8 mouse cellular contexts compared by ENCODE assay signal in genomic region chr1:143730899-143731298, GRCm38 (mm10). TPM values are rescaled to one million over a fixed set of nuclear protein-coding genes. Genes with fewer than 3 reads are reported as not detected.
A peak's percentile ranks its signal among the peaks of the same experiment; 100 is the strongest.
DNase-seq lines count a peak whose midpoint lies in the region; ATAC-seq and TF ChIP-seq lines count a peak whose summit lies in the region.

No protein-coding gene starts in this region.

- H3K36me3 ChIP-seq in liver, embryonic 16.5 days (ENCODE audit: control insufficient read depth, insufficient read depth): no peaks in the 10 kb centered on the region
- no peaks in the 10 kb centered on the region for H3K36me3 ChIP-seq in midbrain, embryonic 11.5 days (ENCODE audit: control insufficient read depth, insufficient read depth, low read length)

- H3K27me3 ChIP-seq in liver, embryonic 16.5 days (ENCODE audit: control insufficient read depth, insufficient read depth, low read depth, low read length): no peaks in the 10 kb centered on the region
- H3K27me3 ChIP-seq in midbrain, embryonic 11.5 days (ENCODE audit: control insufficient read depth, insufficient read depth, low read length): no peaks in the 10 kb centered on the region

- no peak for DNase-seq in gastrocnemius, adult 2 months
- DNase-seq in gastrocnemius, adult 18-20 months (ENCODE audit: low spot score): no peak
- DNase-seq in 416B (ENCODE audit: low read depth): peak; percentile 86
- DNase-seq in cerebellum, postnatal 25 days: no peak
- no peak for DNase-seq in frontal cortex, postnatal 10 days (ENCODE audit: low spot score in 2 of 2)
- no peak for DNase-seq in midbrain, embryonic 11.5 days (ENCODE audit: low spot score, missing footprints)

- no peaks in the 10 kb centered on the region for H3K9me3 ChIP-seq in liver, embryonic 16.5 days (replicated peaks; ENCODE audit: control insufficient read depth, low read length)
- H3K9me3 ChIP-seq in midbrain, embryonic 11.5 days (ENCODE audit: control insufficient read depth, low read length): no peaks in the 10 kb centered on the region

- peak; percentile 26; the same call in 1 of the 2 replicates for TF ChIP-seq CTCF in gastrocnemius, adult 2 months (IDR thresholded peaks at IDR 0.05)
- peak; percentile 56; the same call in 1 of the 2 replicates for TF ChIP-seq CTCF in bone marrow, adult 2 months (IDR thresholded peaks at IDR 0.05; ENCODE audit: control insufficient read depth, insufficient read depth, low read length)

- no peak overlapping the region for H3K27ac ChIP-seq in gastrocnemius, adult 2 months
- H3K27ac ChIP-seq in bone marrow, adult 2 months (ENCODE audit: control insufficient read depth, insufficient read depth, low read depth, low read length, poor library complexity): no peak overlapping the region
- no peak overlapping the region for H3K27ac ChIP-seq in liver, embryonic 16.5 days (ENCODE audit: low read length)
- no peak overlapping the region for H3K27ac ChIP-seq in midbrain, embryonic 11.5 days (ENCODE audit: low read depth, low read length)

- H3K4me3 ChIP-seq in gastrocnemius, adult 2 months: no peak overlapping the region
- no peak overlapping the region for H3K4me3 ChIP-seq in bone marrow, adult 2 months (replicated peaks; ENCODE audit: control insufficient read depth, low read depth, low read length)
- no peak overlapping the region for H3K4me3 ChIP-seq in liver, embryonic 16.5 days (ENCODE audit: low read depth, low read length)
- no peak overlapping the region for H3K4me3 ChIP-seq in midbrain, embryonic 11.5 days (ENCODE audit: low read depth, low read length)

- TF ChIP-seq POLR2A in bone marrow, adult 2 months (IDR thresholded peaks at IDR 0.05; ENCODE audit: borderline replicate concordance, control insufficient read depth, low read depth, low read length): no peak

- H3K9ac ChIP-seq in liver, embryonic 16.5 days (ENCODE audit: low read depth, low read length): no peak overlapping the region
- H3K9ac ChIP-seq in midbrain, embryonic 11.5 days (ENCODE audit: low read length): no peak overlapping the region

- intact Hi-C loops in gastrocnemius, adult 2 months (cut with DNase I): no loop called here

- no peaks in the 10 kb centered on the region for H3K4me1 ChIP-seq in bone marrow, adult 2 months (ENCODE audit: control insufficient read depth, insufficient read depth, low read length)
- H3K4me1 ChIP-seq in liver, embryonic 16.5 days (ENCODE audit: control insufficient read depth, low read depth, low read length): no peaks in the 10 kb centered on the region
- no peaks in the 10 kb centered on the region for H3K4me1 ChIP-seq in midbrain, embryonic 11.5 days (ENCODE audit: control insufficient read depth, insufficient read depth, low read length)

- 65% methylated on average over 2 of the region's 2 CpGs for WGBS in bone marrow, adult 2 months
- 59% methylated on average over 2 of the region's 2 CpGs for WGBS in liver, embryonic 16.5 days (ENCODE audit: insufficient replicate concordance)
- WGBS in midbrain, embryonic 11.5 days: 93% methylated on average over 2 of the region's 2 CpGs

- H3K4me2 ChIP-seq in liver, embryonic 16.5 days (ENCODE audit: low read depth, low read length): no peak overlapping the region
- H3K4me2 ChIP-seq in midbrain, embryonic 11.5 days: no peak overlapping the region

- peak; percentile 59 for ATAC-seq in liver, embryonic 16.5 days (ENCODE audit: low read depth)
- no peak for ATAC-seq in midbrain, embryonic 11.5 days (ENCODE audit: low FRiP score)

RNA-seq across cellular contexts. Expression of gene Glrx2, which starts 14.8 kb away (rescaled TPM):
- 10 to 100 TPM; 77.3 to 81.4 TPM for total RNA-seq in gastrocnemius, adult 2 months (2021)
- total RNA-seq in gastrocnemius, adult 18-20 months (2021): 10 to 100 TPM; 69.4 to 77.9 TPM
- polyA plus RNA-seq in bone marrow, adult 2 months (2011; ENCODE audit: insufficient read depth, insufficient read length, low replicate concordance, missing spikeins): 37.9 and 59.9 TPM in 2 replicates
- polyA plus RNA-seq in liver, embryonic 16.5 days (2015; fragmentation: Nextera tagmentation; extraction: Ambion mirVana): 43.6 and 46.2 TPM in 2 replicates
- polyA plus RNA-seq in midbrain, embryonic 11.5 days (2014; fragmentation: Nextera tagmentation; extraction: Ambion mirVana): 69.2 and 71.2 TPM in 2 replicates

RNA-seq across cellular contexts. Expression of gene Cdc73, which starts 28.2 kb away (rescaled TPM):
- 10 to 100 TPM; 48.8 to 52.7 TPM for total RNA-seq in gastrocnemius, adult 2 months (2021)
- total RNA-seq in gastrocnemius, adult 18-20 months (2021): 10 to 100 TPM; 47.1 to 54.6 TPM
- 17.6 and 31.6 TPM in 2 replicates for polyA plus RNA-seq in bone marrow, adult 2 months (2011; ENCODE audit: insufficient read depth, insufficient read length, low replicate concordance, missing spikeins)
- polyA plus RNA-seq in liver, embryonic 16.5 days (2015; fragmentation: Nextera tagmentation; extraction: Ambion mirVana): 3.9 and 4.7 TPM in 2 replicates
- 27.8 and 28.4 TPM in 2 replicates for polyA plus RNA-seq in midbrain, embryonic 11.5 days (2014; fragmentation: Nextera tagmentation; extraction: Ambion mirVana)

RNA-seq across cellular contexts. Expression of gene Trove2, which starts 46.0 kb away (rescaled TPM):
- total RNA-seq in gastrocnemius, adult 2 months (2021): 1 to 10 TPM; 2.7 to 3.8 TPM
- 1 to 10 TPM; 2.9 to 3.5 TPM for total RNA-seq in gastrocnemius, adult 18-20 months (2021)
- 3.7 and 6.5 TPM in 2 replicates for polyA plus RNA-seq in bone marrow, adult 2 months (2011; ENCODE audit: insufficient read depth, insufficient read length, low replicate concordance, missing spikeins)
- polyA plus RNA-seq in liver, embryonic 16.5 days (2015; fragmentation: Nextera tagmentation; extraction: Ambion mirVana): 1.4 and 1.7 TPM in 2 replicates
- polyA plus RNA-seq in midbrain, embryonic 11.5 days (2014; fragmentation: Nextera tagmentation; extraction: Ambion mirVana): 42.2 and 47.0 TPM in 2 replicates

RNA-seq across cellular contexts. Expression of gene Uchl5, which starts 46.2 kb away (rescaled TPM):
- total RNA-seq in gastrocnemius, adult 2 months (2021): 10 to 100 TPM; 19.6 to 28.3 TPM
- total RNA-seq in gastrocnemius, adult 18-20 months (2021): 10 to 100 TPM; 19.0 to 22.0 TPM
- 86.2 and 90.7 TPM in 2 replicates for polyA plus RNA-seq in bone marrow, adult 2 months (2011; ENCODE audit: insufficient read depth, insufficient read length, low replicate concordance, missing spikeins)
- polyA plus RNA-seq in liver, embryonic 16.5 days (2015; fragmentation: Nextera tagmentation; extraction: Ambion mirVana): 60.0 and 67.5 TPM in 2 replicates
- 84.5 and 88.5 TPM in 2 replicates for polyA plus RNA-seq in midbrain, embryonic 11.5 days (2014; fragmentation: Nextera tagmentation; extraction: Ambion mirVana)
